Mouse (Mus musculus) midbrain, embryonic 14.5 days (tissue): Measurements from ENCODE around the gene Trem1. TPM values are rescaled to one million over a fixed set of nuclear protein-coding genes. Genes with fewer than 3 reads are reported as not detected.

Experiments
- ATAC-seq: fragments of 200-750 bp; cut with Nextera tagmentation; 2 replicates; pipeline ENCODE4 v1.8.0; 2017; ENCODE audit warnings: moderate number of reproducible peaks, moderate library complexity; ENCODE audit not compliant: low FRiP score, low TSS enrichment
- DNase-seq: peaks from one replicate; pipeline ENCODE4 v3.0.0-alpha.2; 2015
- H3K27ac ChIP-seq: fragments of 300-500 bp; sonication (generic); replicated peaks from 2 replicates; pipeline ENCODE4 v1.5.1; 2014; ENCODE audit warnings: mild to moderate bottlenecking, low read depth, low read length, moderate library complexity
- H3K27me3 ChIP-seq: fragments of 300-500 bp; sonication (generic); 2 replicates; pipeline ENCODE4 v1.6.1; 2014; ENCODE audit warnings: low read length, control low read depth, mixed read lengths; ENCODE audit not compliant: control insufficient read depth, insufficient read depth
- H3K36me3 ChIP-seq: fragments of 300-500 bp; sonication (generic); 2 replicates; pipeline ENCODE4 v1.6.1; 2014; ENCODE audit warnings: low read length, control low read depth; ENCODE audit not compliant: control insufficient read depth, insufficient read depth
- H3K4me1 ChIP-seq: fragments of 300-500 bp; sonication (generic); 2 replicates; pipeline ENCODE4 v1.6.1; 2014; ENCODE audit warnings: mild to moderate bottlenecking, antibody characterized with exemption, low read length, control low read depth; ENCODE audit not compliant: control insufficient read depth, insufficient read depth
- H3K4me2 ChIP-seq: fragments of 300-500 bp; sonication (generic); 2 replicates; pipeline ENCODE4 v1.6.1; 2014; ENCODE audit warnings: mild to moderate bottlenecking, low read length, moderate library complexity
- H3K4me3 ChIP-seq: fragments of 300-500 bp; sonication (generic); replicated peaks from 2 replicates; pipeline ENCODE4 v1.5.1; 2014; ENCODE audit warnings: low read depth, low read length
- H3K9ac ChIP-seq: fragments of 300-500 bp; sonication (generic); replicated peaks from 2 replicates; pipeline ENCODE4 v1.6.1; 2014; ENCODE audit warnings: mild to moderate bottlenecking, low read length, moderate library complexity
- H3K9me3 ChIP-seq: fragments of 300-500 bp; sonication (generic); 2 replicates; pipeline ENCODE4 v1.6.1; 2016; ENCODE audit warnings: low read length, control low read depth, mixed read lengths; ENCODE audit not compliant: control insufficient read depth
- WGBS: fragments of 180-500 bp; shearing (Covaris S2); extraction: QIAGEN DNeasy Blood & Tissue Kit; methylation state at CpG from one replicate; pipeline ENCODE4 v1.1.7; 2014; 5-methylcytosine and 5-hydroxymethylcytosine counted together
- polyA plus RNA-seq: library from polyadenylated mRNA; unstranded; fragments of >200 nt; fragmentation: Nextera tagmentation; extraction: Ambion mirVana; gene quantifications from 2 replicates; pipeline ENCODE4 v1.2.1, GENCODE M21; 2014

Trem1 gene
- polyA plus RNA-seq, 1 experiment from 2014 or later, result not detected

- no peak for ATAC-seq
- DNase-seq, result no peak
- WGBS, result 92% methylated on average over 4 of the region's 4 CpGs
- H3K27ac ChIP-seq, result no peak overlapping the region
- H3K9me3 ChIP-seq, result no peaks in the 10 kb centered on the region
- no peaks in the 10 kb centered on the region for H3K27me3 ChIP-seq
- no peak overlapping the region for H3K9ac ChIP-seq
- H3K36me3 ChIP-seq, result no peaks in the 10 kb centered on the region
- H3K4me2 ChIP-seq, result no peak overlapping the region
- H3K4me3 ChIP-seq, result no peak overlapping the region
- H3K4me1 ChIP-seq, result no peaks in the 10 kb centered on the region
Measured at GRCm38 (mm10) chr17:48274098-48274497, 41.5 kb downstream of the Trem1 start.

- Histone ChIP-seq H3K36me3 (no peaks in the 10 kb centered on the region), H3K9me3 (no peaks in the 10 kb centered on the region), H3K9ac (no peak overlapping the region), H3K4me3 (no peak overlapping the region), H3K27ac (no peak overlapping the region), H3K4me2 (no peak overlapping the region), H3K27me3 (no peaks in the 10 kb centered on the region), H3K4me1 (no peaks in the 10 kb centered on the region)
- 28% methylated on average over 6 of the region's 6 CpGs for WGBS
- ATAC-seq, result no peak
- peak; percentile 86 for DNase-seq
Measured at GRCm38 (mm10) chr17:48274885-48275284, 42.3 kb downstream of the Trem1 start.

GRCm38 (mm10) chr17:48275736-48276135 is 43.2 kb downstream of the Trem1 start:
- H3K9me3 ChIP-seq, result no peaks in the 10 kb centered on the region
- H3K4me3 ChIP-seq, result no peak overlapping the region
- no peak for ATAC-seq
- no peak for DNase-seq
- no peak overlapping the region for H3K27ac ChIP-seq
- no peak overlapping the region for H3K9ac ChIP-seq
- H3K4me2 ChIP-seq, result no peak overlapping the region
- no peaks in the 10 kb centered on the region for H3K36me3 ChIP-seq
- 60% methylated on average over 7 of the region's 7 CpGs for WGBS
- H3K27me3 ChIP-seq, result no peaks in the 10 kb centered on the region
- no peaks in the 10 kb centered on the region for H3K4me1 ChIP-seq

- Histone ChIP-seq H3K36me3 (no peaks in the 10 kb centered on the region), H3K27me3 (no peaks in the 10 kb centered on the region), H3K4me3 (no peak overlapping the region), H3K4me2 (no peak overlapping the region), H3K4me1 (0 out of 2 replicates have a peak, but pooled peaks cover 3% of the 10 kb centered on the region), H3K9ac (no peak overlapping the region), H3K27ac (no peak overlapping the region), H3K9me3 (no peaks in the 10 kb centered on the region)
- ATAC-seq (no peak), DNase-seq (no peak)
Measured at GRCm38 (mm10) chr17:48278381-48278780, 45.8 kb downstream of the Trem1 start.

- ATAC-seq (no peak), DNase-seq (no peak)
- Histone ChIP-seq H3K4me2 (no peak overlapping the region), H3K36me3 (no peaks in the 10 kb centered on the region), H3K4me1 (0 out of 2 replicates have a peak, but pooled peaks cover 3% of the 10 kb centered on the region), H3K27me3 (no peaks in the 10 kb centered on the region), H3K9ac (no peak overlapping the region), H3K9me3 (no peaks in the 10 kb centered on the region), H3K27ac (no peak overlapping the region), H3K4me3 (no peak overlapping the region)
- WGBS, result 87% methylated on average over 4 of the region's 4 CpGs
Measured at GRCm38 (mm10) chr17:48279002-48279401, 46.4 kb downstream of the Trem1 start.

- no peak overlapping the region for H3K27ac ChIP-seq
- H3K4me2 ChIP-seq, result peak overlapping the region; percentile 44
- peak overlapping the region; percentile 2; the same call in 1 of the 2 replicates for H3K9ac ChIP-seq
- H3K36me3 ChIP-seq, result no peaks in the 10 kb centered on the region
- ATAC-seq, result no peak
- H3K4me3 ChIP-seq, result peak overlapping the region; percentile 9
- WGBS, result 29% methylated on average over 18 of the region's 18 CpGs
- no peaks in the 10 kb centered on the region for H3K27me3 ChIP-seq
- no peaks in the 10 kb centered on the region for H3K9me3 ChIP-seq
- DNase-seq, result peak; percentile 40
- 0 out of 2 replicates have a peak, but pooled peaks cover 3% of the 10 kb centered on the region for H3K4me1 ChIP-seq
Measured at GRCm38 (mm10) chr17:48280943-48281738, 48.6 kb downstream of the Trem1 start.

GRCm38 (mm10) chr17:48281739-48282085 is 49.1 kb downstream of the Trem1 start:
- Histone ChIP-seq H3K4me3 (peak overlapping the region; percentile 9), H3K36me3 (no peaks in the 10 kb centered on the region), H3K4me2 (peak overlapping the region; percentile 44), H3K9ac (0 out of 2 replicates have a peak overlapping the region, but pooled peaks have one; percentile 10), H3K9me3 (no peaks in the 10 kb centered on the region), H3K4me1 (0 out of 2 replicates have a peak, but pooled peaks cover 3% of the 10 kb centered on the region), H3K27me3 (no peaks in the 10 kb centered on the region), H3K27ac (no peak overlapping the region)
- WGBS, result 2% methylated on average over 3 of the region's 3 CpGs
- peak; percentile 74 for DNase-seq
- no peak for ATAC-seq

GRCm38 (mm10) chr17:48286765-48287164 is 54.2 kb downstream of the Trem1 start:
- 63% methylated on average over 1 of the region's 1 CpGs for WGBS
- H3K27me3 ChIP-seq, result no peaks in the 10 kb centered on the region
- no peak overlapping the region for H3K4me3 ChIP-seq
- no peaks in the 10 kb centered on the region for H3K36me3 ChIP-seq
- H3K4me1 ChIP-seq, result 0 out of 2 replicates have a peak, but pooled peaks cover 3% of the 10 kb centered on the region
- no peak for ATAC-seq
- H3K4me2 ChIP-seq, result no peak overlapping the region
- H3K9me3 ChIP-seq, result no peaks in the 10 kb centered on the region
- DNase-seq, result no peak
- no peak overlapping the region for H3K27ac ChIP-seq
- H3K9ac ChIP-seq, result no peak overlapping the region

- no peak for ATAC-seq
- DNase-seq, result no peak
Measured at GRCm38 (mm10) chr17:48287276-48287675, 54.7 kb downstream of the Trem1 start.

More at GRCm38 (mm10) chr17:48287276-48287675, 54.7 kb downstream of the Trem1 start:
- H3K27ac ChIP-seq, result no peak overlapping the region
- no peak overlapping the region for H3K4me3 ChIP-seq
- H3K4me2 ChIP-seq, result no peak overlapping the region
- no peaks in the 10 kb centered on the region for H3K9me3 ChIP-seq
- WGBS, result 67% methylated on average over 2 of the region's 2 CpGs
- H3K4me1 ChIP-seq, result 0 out of 2 replicates have a peak, but pooled peaks cover 2% of the 10 kb centered on the region
- H3K36me3 ChIP-seq, result no peaks in the 10 kb centered on the region
- H3K9ac ChIP-seq, result no peak overlapping the region
- H3K27me3 ChIP-seq, result no peaks in the 10 kb centered on the region
